Mouse (Mus musculus) thymus, adult 2 months (tissue): ENCODE data around the gene Bcl2l15. TPM values are rescaled to one million over a fixed set of nuclear protein-coding genes. Genes with fewer than 3 reads are reported as not detected.

Source experiments
- DNase-seq: peaks from one replicate; pipeline ENCODE4 v3.0.0; 2021
- H3K27ac ChIP-seq: fragments of 200-500 bp; 2 replicates; pipeline ENCODE4 v1.5.1; 2012; ENCODE audit warnings: low read length, control low read depth; ENCODE audit not compliant: control insufficient read depth, insufficient read depth
- H3K27me3 ChIP-seq: fragments of 200-500 bp; 2 replicates; pipeline ENCODE4 v1.6.1; 2012; ENCODE audit warnings: mild to moderate bottlenecking, low read length, moderate library complexity, mixed read lengths; ENCODE audit not compliant: control insufficient read depth, insufficient read depth
- H3K36me3 ChIP-seq: fragments of 200-500 bp; 2 replicates; pipeline ENCODE4 v1.6.1; 2012; ENCODE audit warnings: mild to moderate bottlenecking, low read length, moderate library complexity; ENCODE audit not compliant: control insufficient read depth, insufficient read depth
- H3K4me1 ChIP-seq: fragments of 200-500 bp; replicated peaks from 2 replicates; pipeline ENCODE4 v1.6.1; 2012; ENCODE audit warnings: low read length; ENCODE audit not compliant: control insufficient read depth, insufficient read depth
- H3K4me3 ChIP-seq: fragments of 200-500 bp; 2 replicates; pipeline ENCODE4 v1.5.1; 2012; ENCODE audit warnings: mild to moderate bottlenecking, low read length, control low read depth, moderate library complexity; ENCODE audit not compliant: control insufficient read depth, insufficient read depth
- CTCF ChIP-seq: fragments of 200-500 bp; IDR thresholded peaks from 2 replicates; pipeline ENCODE4 v1.5.1; 2012; ENCODE audit warnings: mild to moderate bottlenecking, control low read depth, low read length, moderate library complexity, borderline replicate concordance; ENCODE audit not compliant: control insufficient read depth, poor library complexity, insufficient read depth; ENCODE audit errors: extremely low read depth
- POLR2A ChIP-seq: fragments of 200-500 bp; IDR thresholded peaks from 2 replicates; pipeline ENCODE4 v1.6.1; 2012; ENCODE audit warnings: mild to moderate bottlenecking, low read length, control low read depth, moderate library complexity; ENCODE audit not compliant: control insufficient read depth, poor library complexity, insufficient read depth; ENCODE audit errors: extremely low read depth
- whole genome bisulfite sequencing: fragments of 180-500 bp; shearing (Covaris S2); methylation state at CpG from one replicate; pipeline ENCODE4 v1.1.7; 2018; 5-methylcytosine and 5-hydroxymethylcytosine counted together
- polyA plus RNA-seq: library from polyadenylated mRNA; depleted of rRNA; stranded (reverse); fragments of >200 nt; gene quantifications from 2 replicates; pipeline ENCODE4 v1.2.3, GENCODE M21; 2012

Bcl2l15 gene
- polyA plus RNA-seq, 1 experiment = 0.84 TPM

GRCm38 (mm10) chr3:103857977-103858563 lies 25.7 kb downstream of the Bcl2l15 start:
- peak overlapping the region; percentile 27 for H3K27ac ChIP-seq
- TF ChIP-seq POLR2A = no peak
- no peak for TF ChIP-seq CTCF
- 90% methylated on average over 6 of the region's 6 CpGs for WGBS

GRCm38 (mm10) chr3:103858881-103859801 lies 26.7 kb downstream of the Bcl2l15 start, which contains the start of gene Ptpn22:
Gene Ptpn22 (plus strand): TSS chr3:103859795.
- Histone ChIP-seq H3K27ac (peak within 1 kb of the TSS; percentile 97), H3K4me3 (peak within 1 kb of the TSS; percentile 58), H3K27me3 (no peaks in the 10 kb centered on the region), H3K4me1 (peaks cover 13% of the 10 kb centered on the region), H3K36me3 (no peaks in the 10 kb centered on the region; the same call in 1 of the 2 replicates)
- DNase-seq = peak; percentile 53
- TF ChIP-seq CTCF (no peak), POLR2A (no peak)
- 6% methylated on average over 12 of the region's 12 CpGs for WGBS

More at GRCm38 (mm10) chr3:103857977-103858563, 25.7 kb downstream of the Bcl2l15 start:
- no peak overlapping the region for H3K4me3 ChIP-seq
- no peaks in the 10 kb centered on the region for H3K27me3 ChIP-seq
- H3K36me3 ChIP-seq = no peaks in the 10 kb centered on the region
- no peak for DNase-seq
- peaks cover 10% of the 10 kb centered on the region for H3K4me1 ChIP-seq

- no peaks in the 10 kb centered on the region; the same call in 1 of the 2 replicates for H3K36me3 ChIP-seq
- H3K4me3 ChIP-seq = peak overlapping the region; percentile 58
- TF ChIP-seq CTCF (no peak), POLR2A (peak; percentile 60; the same call in 1 of the 2 replicates)
- peak; percentile 79 for DNase-seq
- H3K4me1 ChIP-seq = peaks cover 15% of the 10 kb centered on the region
- 1% methylated on average over 6 of the region's 6 CpGs for WGBS
- H3K27me3 ChIP-seq = no peaks in the 10 kb centered on the region
- peak overlapping the region; percentile 97 for H3K27ac ChIP-seq
Measured at GRCm38 (mm10) chr3:103859851-103860391, 27.5 kb downstream of the Bcl2l15 start.

GRCm38 (mm10) chr3:103862721-103863220 lies 30.4 kb downstream of the Bcl2l15 start:
- Histone ChIP-seq H3K27me3 (no peaks in the 10 kb centered on the region), H3K4me1 (peaks cover 18% of the 10 kb centered on the region), H3K36me3 (peaks cover 3% of the 10 kb centered on the region; the same call in 1 of the 2 replicates), H3K4me3 (no peak overlapping the region), H3K27ac (no peak overlapping the region)
- WGBS = 64% methylated on average over 4 of the region's 4 CpGs
- TF ChIP-seq CTCF = no peak
- TF ChIP-seq POLR2A = no peak
- no peak for DNase-seq

- Histone ChIP-seq H3K36me3 (peaks cover 3% of the 10 kb centered on the region; the same call in 1 of the 2 replicates), H3K4me3 (no peak overlapping the region), H3K4me1 (peaks cover 14% of the 10 kb centered on the region), H3K27ac (no peak overlapping the region), H3K27me3 (no peaks in the 10 kb centered on the region)
- no peak for DNase-seq
- WGBS = 92% methylated on average over 6 of the region's 6 CpGs
- TF ChIP-seq CTCF = no peak
- no peak for TF ChIP-seq POLR2A
Measured at GRCm38 (mm10) chr3:103864200-103864599, 31.8 kb downstream of the Bcl2l15 start.
